Mouse (Mus musculus) liver, embryonic 13.5 days (tissue): ENCODE measurements around the gene Ypel1. TPM values are rescaled to one million over a fixed set of nuclear protein-coding genes. Genes with fewer than 3 reads are reported as not detected.

ENCODE experiments used
- ATAC-seq: fragments of 200-750 bp; cut with Nextera tagmentation; 2 replicates; pipeline ENCODE4 v1.8.0; 2017; ENCODE audit warnings: low read depth, mild to moderate bottlenecking, moderate number of reproducible peaks, moderate library complexity
- DNase-seq: peaks from one replicate; pipeline ENCODE4 v3.0.0; 2022
- H3K27ac ChIP-seq: fragments of 300-500 bp; sonication (generic); 2 replicates; pipeline ENCODE4 v1.5.1; 2015; ENCODE audit warnings: moderate library complexity, mild to moderate bottlenecking, inconsistent platforms
- H3K27me3 ChIP-seq: fragments of 300-500 bp; sonication (generic); 2 replicates; pipeline ENCODE4 v1.6.1; 2015; ENCODE audit warnings: mild to moderate bottlenecking, inconsistent platforms
- H3K36me3 ChIP-seq: fragments of 300-500 bp; sonication (generic); 2 replicates; pipeline ENCODE4 v1.6.1; 2015; ENCODE audit warnings: mild to moderate bottlenecking, inconsistent platforms
- H3K4me1 ChIP-seq: fragments of 300-500 bp; sonication (generic); replicated peaks from 2 replicates; pipeline ENCODE4 v1.6.1; 2015; ENCODE audit warnings: inconsistent platforms
- H3K4me2 ChIP-seq: fragments of 300-500 bp; sonication (generic); 2 replicates; pipeline ENCODE4 v1.6.1; 2015; ENCODE audit warnings: inconsistent platforms, mild to moderate bottlenecking, moderate library complexity
- H3K4me3 ChIP-seq: fragments of 300-500 bp; sonication (generic); replicated peaks from 2 replicates; pipeline ENCODE4 v1.5.1; 2015; ENCODE audit warnings: mild to moderate bottlenecking, inconsistent platforms
- H3K9ac ChIP-seq: fragments of 300-500 bp; sonication (generic); 2 replicates; pipeline ENCODE4 v1.6.1; 2015; ENCODE audit warnings: mild to moderate bottlenecking, inconsistent platforms
- H3K9me3 ChIP-seq: fragments of 300-500 bp; sonication (generic); replicated peaks from 2 replicates; pipeline ENCODE4 v1.6.1; 2016; ENCODE audit warnings: inconsistent platforms
- WGBS: fragments of 180-500 bp; shearing (Covaris S2); methylation state at CpG from one replicate; pipeline ENCODE4 v1.1.7; 2015; ENCODE audit not compliant: insufficient replicate concordance; 5-methylcytosine and 5-hydroxymethylcytosine counted together
- microRNA counts: library from miRNA; unstranded; fragments of <30 nt; microRNA quantifications from one replicate; lab custom pipeline; 2016
- microRNA-seq: library from miRNA; unstranded; fragments of <30 nt; microRNA quantifications from one replicate; pipeline ENCODE4, GENCODE M21; 2016
- polyA plus RNA-seq: library from polyadenylated mRNA; unstranded; fragments of >200 nt; fragmentation: Nextera tagmentation; extraction: Ambion mirVana; gene quantifications from 2 replicates; pipeline ENCODE4 v1.2.1, GENCODE M21; 2015

The Ypel1 gene
- polyA plus RNA-seq, 1 experiment from 2014 or later = 1.6 TPM

DNA sequence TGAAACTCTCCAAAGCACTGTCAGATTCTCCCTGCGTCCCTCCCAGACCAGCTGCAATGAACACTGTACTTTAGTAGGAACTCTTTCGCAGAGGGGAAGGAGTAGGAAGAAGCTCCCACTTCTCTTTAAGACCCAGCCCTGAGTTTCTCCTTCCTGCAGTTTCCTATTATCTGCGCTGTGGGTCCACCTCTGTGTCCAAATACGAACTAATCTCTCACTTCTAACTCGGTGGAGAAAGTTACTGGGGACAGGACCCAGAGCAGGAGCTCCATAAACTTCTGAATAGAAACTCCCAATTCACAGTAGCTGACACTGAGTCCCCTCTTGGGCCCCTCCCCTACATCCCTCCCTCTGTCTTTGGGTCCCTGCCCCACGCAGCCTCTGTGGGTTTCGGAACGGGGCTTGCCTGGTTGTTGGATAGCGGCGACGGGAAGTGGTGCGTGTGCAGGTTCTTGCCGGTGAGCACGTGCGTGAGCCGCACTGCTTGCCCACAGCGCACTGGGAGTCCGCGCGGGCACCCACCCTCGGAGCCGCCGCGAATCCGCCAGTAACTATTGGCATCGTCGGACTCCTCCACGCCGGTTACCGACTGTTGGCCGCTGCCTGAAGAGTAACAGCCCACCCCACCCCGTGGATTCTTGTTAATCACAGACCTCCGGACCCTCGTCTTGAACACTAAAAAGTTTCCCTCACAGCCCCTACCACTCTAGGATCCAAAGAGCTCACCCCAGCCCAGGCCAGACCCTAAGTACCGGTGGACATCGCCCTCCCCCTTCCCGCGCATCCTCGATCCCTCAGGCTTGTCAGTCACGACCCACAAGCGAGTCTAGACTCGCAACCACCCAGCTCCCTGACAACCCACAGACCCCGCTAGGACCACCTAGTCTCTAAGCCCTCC lies 61.9 kb downstream of the Ypel1 start:
- Histone ChIP-seq H3K27ac (peak overlapping the region; percentile 75), H3K4me3 (peak overlapping the region; percentile 86), H3K9me3 (no peaks in the 10 kb centered on the region), H3K4me2 (peak overlapping the region; percentile 94), H3K27me3 (0 out of 2 replicates have a peak, but pooled peaks cover 4% of the 10 kb centered on the region), H3K9ac (peak overlapping the region; percentile 84), H3K4me1 (peaks cover 25% of the 10 kb centered on the region), H3K36me3 (no peaks in the 10 kb centered on the region)
- DNase-seq = peak; percentile 29
- ATAC-seq = no peak
- WGBS = 2% methylated on average over 43 of the region's 43 CpGs

DNA sequence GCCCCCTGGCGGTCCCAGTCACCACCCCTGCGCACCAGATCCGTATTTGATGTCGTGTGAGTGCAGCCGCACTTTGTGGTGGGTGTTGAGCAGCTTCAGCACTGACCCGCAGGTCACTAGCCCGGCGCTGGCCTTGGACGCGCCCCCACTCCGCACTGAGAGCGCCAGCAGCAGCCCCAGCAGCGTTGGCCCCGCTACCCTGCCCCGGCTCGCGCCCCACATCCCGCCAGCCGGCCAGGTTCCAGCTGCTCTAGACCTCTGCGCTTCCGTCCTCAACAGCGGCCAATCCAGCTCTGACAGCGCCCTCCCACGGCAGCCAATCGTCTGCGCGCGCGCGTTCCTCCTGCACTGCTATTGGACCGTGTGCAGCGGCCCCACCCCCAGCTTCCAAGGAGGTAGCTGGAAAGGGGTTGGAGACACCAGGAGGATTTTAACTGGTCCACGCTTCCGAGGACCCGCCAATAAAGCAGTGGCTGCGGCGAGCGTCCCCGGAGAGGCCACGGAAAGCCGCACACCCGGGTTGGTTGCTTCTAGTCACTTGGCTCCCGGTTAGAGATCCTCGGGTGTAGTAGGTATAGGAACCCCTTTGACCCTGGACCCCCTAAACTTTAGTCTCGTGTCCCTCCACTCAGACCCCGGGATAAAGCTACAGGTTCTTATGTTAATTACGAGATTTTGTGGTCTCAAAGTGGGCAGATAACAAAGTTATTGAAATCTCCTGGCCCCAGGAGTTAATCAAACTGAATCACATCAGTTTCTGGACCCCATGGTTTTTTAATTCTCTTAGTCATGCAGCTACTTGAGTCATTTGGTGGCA lies 62.8 kb downstream of the Ypel1 start, which contains the start of gene Sdf2l1:
Sdf2l1 (minus strand) TSS at position 295 of the 817 bp plus-strand sequence.
- H3K27ac ChIP-seq = peak within 1 kb of the TSS; percentile 75
- H3K4me3 ChIP-seq = peak within 1 kb of the TSS; percentile 86
- ATAC-seq (peak; percentile 96), DNase-seq (peak; percentile 98)
- peak within 1 kb of the TSS; percentile 94 for H3K4me2 ChIP-seq
- peak within 1 kb of the TSS; percentile 84 for H3K9ac ChIP-seq
- no peaks in the 10 kb centered on the region for H3K9me3 ChIP-seq
- peaks cover 25% of the 10 kb centered on the region for H3K4me1 ChIP-seq
- under 1% methylated on average over 47 of the region's 47 CpGs for WGBS
- no peaks in the 10 kb centered on the region for H3K36me3 ChIP-seq
- 0 out of 2 replicates have a peak, but pooled peaks cover 4% of the 10 kb centered on the region for H3K27me3 ChIP-seq

DNA sequence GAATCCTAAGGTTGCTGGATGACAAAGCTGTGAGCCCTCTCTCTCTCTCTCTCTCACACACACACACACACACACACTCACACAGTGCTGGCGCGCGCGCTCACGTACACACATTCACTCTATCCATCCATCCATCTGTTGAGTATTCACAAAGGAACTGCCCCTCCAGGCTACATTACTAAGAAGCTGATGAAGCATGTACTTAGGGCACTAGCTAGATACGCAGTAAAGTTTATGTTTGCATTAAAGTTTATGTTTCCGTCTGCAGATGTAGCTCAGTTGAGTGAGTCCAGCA lies 63.4 kb downstream of the Ypel1 start:
- H3K9me3 ChIP-seq = no peaks in the 10 kb centered on the region
- ATAC-seq (no peak), DNase-seq (no peak)
- 55% methylated on average over 7 of the region's 7 CpGs for WGBS
- H3K9ac ChIP-seq = peak overlapping the region; percentile 75
- peak overlapping the region; percentile 58; the same call in 1 of the 2 replicates for H3K27ac ChIP-seq
- no peaks in the 10 kb centered on the region for H3K36me3 ChIP-seq
- peak overlapping the region; percentile 86 for H3K4me3 ChIP-seq
- H3K27me3 ChIP-seq = 0 out of 2 replicates have a peak, but pooled peaks cover 4% of the 10 kb centered on the region
- H3K4me2 ChIP-seq = peak overlapping the region; percentile 94
- peaks cover 25% of the 10 kb centered on the region for H3K4me1 ChIP-seq

MicroRNAs within 50 kb of the gene (microRNA counts, 519-probe panel; counts per million panel counts)
- microRNA mmu-miR-130b (lab: Ali Mortazavi, UCI) (5,981 counts per million, percentile 74 among the panel's probes with 10 or more counts), microRNA mmu-miR-301b (lab: Ali Mortazavi, UCI) (114 counts per million)

Small RNAs within 50 kb of the gene (microRNA-seq; reads per million reads assigned to microRNA genes)
- gene Mir130b (7,846 reads per million, percentile 91 among the genes with 10 or more reads in this experiment), gene Mir301b (70.8 reads per million, percentile 48 among the genes with 10 or more reads in this experiment)

Other genes with a start within 250 kb of the Ypel1 start
- 0.28 TPM in 1 of 2 replicates, not detected in the other for gene Spag6l, start 240.2 kb upstream of the Ypel1 start, polyA plus RNA-seq
- gene Igll1, start 205.7 kb upstream of the Ypel1 start, polyA plus RNA-seq = 0.59 and 0.74 TPM in 2 replicates
- 26.6 and 30.4 TPM in 2 replicates for gene Top3b, start 199.0 kb upstream of the Ypel1 start, polyA plus RNA-seq
- 0.71 and 1.3 TPM in 2 replicates for gene Vpreb1, start 198.9 kb upstream of the Ypel1 start, polyA plus RNA-seq
- gene Ppm1f, start 173.2 kb upstream of the Ypel1 start, polyA plus RNA-seq = 8.2 and 9.9 TPM in 2 replicates
- 93.7 and 102 TPM in 2 replicates for gene Mapk1, start 86.3 kb upstream of the Ypel1 start, polyA plus RNA-seq
- 57.4 and 64.3 TPM in 2 replicates for gene Ppil2, start 41.6 kb downstream of the Ypel1 start, polyA plus RNA-seq
- gene 2610318N02Rik, start 55.5 kb downstream of the Ypel1 start, polyA plus RNA-seq = 28.3 and 28.9 TPM in 2 replicates
- 75.6 and 77.1 TPM in 2 replicates for gene Sdf2l1, start 62.7 kb downstream of the Ypel1 start, polyA plus RNA-seq
- gene Ydjc, start 74.9 kb downstream of the Ypel1 start, polyA plus RNA-seq = 15.7 and 15.8 TPM in 2 replicates
- gene Ccdc116, start 77.5 kb downstream of the Ypel1 start, polyA plus RNA-seq = 0.62 and 0.81 TPM in 2 replicates
- gene Ube2l3, start 133.0 kb downstream of the Ypel1 start, polyA plus RNA-seq = 247 and 282 TPM in 2 replicates
- 0.12 and 0.14 TPM in 2 replicates for gene Rimbp3, start 138.9 kb downstream of the Ypel1 start, polyA plus RNA-seq
- gene Hic2, start 163.9 kb downstream of the Ypel1 start, polyA plus RNA-seq = 2.9 and 3.2 TPM in 2 replicates
- 2.8 and 3.2 TPM in 2 replicates for gene Tmem191c, start 206.4 kb downstream of the Ypel1 start, polyA plus RNA-seq